Mouse (Mus musculus): ENCODE data around the gene Cpeb3.

GRCm38 (mm10) chr19:37225197-37225862, 16.9 kb upstream of the Cpeb3 start:
- TF ChIP-seq EP300 (optimal IDR thresholded peaks at IDR 0.05) (no peak), CTCF (IDR thresholded peaks at IDR 0.05; ENCODE audit: low read depth) (no peak)
